Mouse (Mus musculus) kidney, embryonic 15.5 days (tissue): ENCODE data around the gene Gm15319. TPM values are rescaled to one million over a fixed set of nuclear protein-coding genes. Genes with fewer than 3 reads are reported as not detected.
"Not testable (repeated sequence)": the region's sequence is repeated elsewhere in the genome, so short reads cannot be mapped to it uniquely, and the experiment has no call there.

ENCODE experiments used
- ATAC-seq: fragments of 200-750 bp; cut with Nextera tagmentation; replicated peaks from 2 replicates; pipeline ENCODE4 v1.8.0; 2017; ENCODE audit warnings: moderate TSS enrichment; ENCODE audit not compliant: low FRiP score
- H3K27ac ChIP-seq: fragments of 300-500 bp; sonication (generic); 2 replicates; pipeline ENCODE4 v1.5.1; 2015; ENCODE audit warnings: mild to moderate bottlenecking, inconsistent platforms
- H3K27me3 ChIP-seq: fragments of 300-500 bp; sonication (generic); 2 replicates; pipeline ENCODE4 v1.6.1; 2015; ENCODE audit warnings: inconsistent platforms
- H3K36me3 ChIP-seq: fragments of 300-500 bp; sonication (generic); 2 replicates; pipeline ENCODE4 v1.6.1; 2015; ENCODE audit warnings: inconsistent platforms
- H3K4me1 ChIP-seq: fragments of 300-500 bp; sonication (generic); 2 replicates; pipeline ENCODE4 v1.6.1; 2015; ENCODE audit warnings: inconsistent platforms
- H3K4me2 ChIP-seq: fragments of 300-500 bp; sonication (generic); 2 replicates; pipeline ENCODE4 v1.6.1; 2015; ENCODE audit warnings: moderate library complexity, mild to moderate bottlenecking, inconsistent platforms
- H3K4me3 ChIP-seq: fragments of 300-500 bp; sonication (generic); replicated peaks from 2 replicates; pipeline ENCODE4 v1.5.1; 2015; ENCODE audit warnings: mild to moderate bottlenecking, inconsistent platforms
- H3K9ac ChIP-seq: fragments of 300-500 bp; sonication (generic); 2 replicates; pipeline ENCODE4 v1.6.1; 2015; ENCODE audit warnings: mild to moderate bottlenecking, inconsistent platforms
- H3K9me3 ChIP-seq: fragments of 300-500 bp; sonication (generic); replicated peaks from 2 replicates; pipeline ENCODE4 v1.6.1; 2016; ENCODE audit warnings: inconsistent platforms
- WGBS: fragments of 180-500 bp; shearing (Covaris S2); methylation state at CpG from one replicate; pipeline ENCODE4 v1.1.7; 2015; ENCODE audit warnings: mixed read lengths; 5-methylcytosine and 5-hydroxymethylcytosine counted together
- polyA plus RNA-seq: library from polyadenylated mRNA; unstranded; fragments of >200 nt; fragmentation: Nextera tagmentation; extraction: Ambion mirVana; gene quantifications from 2 replicates; pipeline ENCODE4 v1.2.1, GENCODE M21; 2015

Gm15319 gene
- polyA plus RNA-seq, 1 experiment from 2014 or later: not detected

GRCm38 (mm10) chr8:20294826-20295225, 68.2 kb downstream of the Gm15319 start:
- WGBS: 83% methylated on average over 4 of the region's 4 CpGs
- H3K9ac ChIP-seq, H3K4me3 ChIP-seq, H3K4me1 ChIP-seq, H3K27me3 ChIP-seq, ATAC-seq, H3K4me2 ChIP-seq, H3K9me3 ChIP-seq, H3K36me3 ChIP-seq, H3K27ac ChIP-seq: not testable (repeated sequence)

GRCm38 (mm10) chr8:20293966-20294365, 69.0 kb downstream of the Gm15319 start:
- not testable (repeated sequence) for H3K4me1 ChIP-seq, ATAC-seq, H3K27me3 ChIP-seq, H3K9ac ChIP-seq, H3K9me3 ChIP-seq, H3K4me3 ChIP-seq, H3K27ac ChIP-seq, H3K4me2 ChIP-seq, H3K36me3 ChIP-seq

GRCm38 (mm10) chr8:20290015-20290414, 73.0 kb downstream of the Gm15319 start:
- not testable (repeated sequence) for H3K4me3 ChIP-seq, H3K9ac ChIP-seq, H3K27me3 ChIP-seq, H3K27ac ChIP-seq, H3K36me3 ChIP-seq, H3K4me1 ChIP-seq, H3K4me2 ChIP-seq, ATAC-seq, H3K9me3 ChIP-seq
- WGBS: 68% methylated on average over 6 of the region's 8 CpGs

- H3K4me2 ChIP-seq, H3K9ac ChIP-seq, H3K4me1 ChIP-seq, H3K27ac ChIP-seq, H3K9me3 ChIP-seq, H3K36me3 ChIP-seq, ATAC-seq, H3K4me3 ChIP-seq, H3K27me3 ChIP-seq: not testable (repeated sequence)
- 94% methylated on average over 3 of the region's 3 CpGs for whole genome bisulfite sequencing
Observed at GRCm38 (mm10) chr8:20288878-20289277, 74.1 kb downstream of the Gm15319 start.

GRCm38 (mm10) chr8:20287706-20288105, 75.3 kb downstream of the Gm15319 start:
- 91% methylated on average over 3 of the region's 3 CpGs for WGBS
- H3K36me3 ChIP-seq, H3K4me2 ChIP-seq, H3K9me3 ChIP-seq, ATAC-seq, H3K4me3 ChIP-seq, H3K4me1 ChIP-seq, H3K27ac ChIP-seq, H3K27me3 ChIP-seq, H3K9ac ChIP-seq: not testable (repeated sequence)
